Mouse (Mus musculus) testis, adult 2 months (tissue): ENCODE data around the gene Prdm15. TPM values are rescaled to one million over a fixed set of nuclear protein-coding genes. Genes with fewer than 3 reads are reported as not detected.

Experiments used
- H3K27ac ChIP-seq: fragments of 200-500 bp; 2 replicates; pipeline ENCODE4 v1.5.1; 2012; ENCODE audit warnings: low read depth, low read length; ENCODE audit not compliant: control insufficient read depth, insufficient read depth
- H3K27me3 ChIP-seq: fragments of 200-500 bp; 2 replicates; pipeline ENCODE4 v1.6.1; 2012; ENCODE audit warnings: mild to moderate bottlenecking, low read length, moderate library complexity; ENCODE audit not compliant: control insufficient read depth, insufficient read depth
- H3K36me3 ChIP-seq: fragments of 200-500 bp; 2 replicates; pipeline ENCODE4 v1.6.1; 2012; ENCODE audit warnings: mild to moderate bottlenecking, low read length; ENCODE audit not compliant: control insufficient read depth, insufficient read depth
- H3K4me1 ChIP-seq: fragments of 200-500 bp; 2 replicates; pipeline ENCODE4 v1.6.1; 2012; ENCODE audit warnings: low read length; ENCODE audit not compliant: control insufficient read depth, insufficient read depth
- H3K4me3 ChIP-seq: fragments of 200-500 bp; 2 replicates; pipeline ENCODE4 v1.5.1; 2012; ENCODE audit warnings: low read depth, mild to moderate bottlenecking, low read length, moderate library complexity, mixed read lengths; ENCODE audit not compliant: control insufficient read depth
- CTCF ChIP-seq: fragments of 200-500 bp; IDR thresholded peaks from 2 replicates; pipeline ENCODE4 v1.5.1; 2012; ENCODE audit warnings: low read depth, mild to moderate bottlenecking, inconsistent platforms, low read length, moderate library complexity; ENCODE audit not compliant: control insufficient read depth, insufficient read depth, insufficient replicate concordance
- POLR2A ChIP-seq: fragments of 200-500 bp; IDR thresholded peaks from 2 replicates; pipeline ENCODE4 v1.6.1; 2012; ENCODE audit warnings: low read depth, mild to moderate bottlenecking, inconsistent platforms, low read length, moderate library complexity; ENCODE audit not compliant: control insufficient read depth
- polyA plus RNA-seq: library from polyadenylated mRNA; depleted of rRNA; stranded (reverse); fragments of >200 nt; gene quantifications from 2 replicates; pipeline ENCODE4 v1.2.3, GENCODE M21; 2012

Prdm15 gene
- polyA plus RNA-seq, 1 experiment: 5.0 TPM

GRCm38 (mm10) chr16:97848832-97849231, 2.8 kb downstream of the Prdm15 start:
- Histone ChIP-seq H3K27ac (0 out of 2 replicates have a peak overlapping the region, but pooled peaks have one; percentile 15), H3K36me3 (no peaks in the 10 kb centered on the region), H3K4me1 (peaks cover 3% of the 10 kb centered on the region), H3K27me3 (no peaks in the 10 kb centered on the region), H3K4me3 (peak overlapping the region; percentile 54)
- no peak for TF ChIP-seq POLR2A
- no peak for TF ChIP-seq CTCF

- TF ChIP-seq CTCF (no peak), POLR2A (no peak)
- no peaks in the 10 kb centered on the region for H3K27me3 ChIP-seq
- no peaks in the 10 kb centered on the region for H3K36me3 ChIP-seq
- no peak overlapping the region for H3K27ac ChIP-seq
- no peak overlapping the region for H3K4me3 ChIP-seq
- H3K4me1 ChIP-seq: no peaks in the 10 kb centered on the region; the same call in 1 of the 2 replicates
Measured at GRCm38 (mm10) chr16:97844967-97845937, 6.4 kb downstream of the Prdm15 start.

- TF ChIP-seq CTCF (no peak), POLR2A (no peak)
- no peaks in the 10 kb centered on the region for H3K27me3 ChIP-seq
- no peaks in the 10 kb centered on the region for H3K4me1 ChIP-seq
- H3K27ac ChIP-seq: no peak overlapping the region
- H3K36me3 ChIP-seq: no peaks in the 10 kb centered on the region
- no peak overlapping the region for H3K4me3 ChIP-seq
Measured at GRCm38 (mm10) chr16:97832154-97832553, 19.5 kb downstream of the Prdm15 start.

- no peak for TF ChIP-seq CTCF
- TF ChIP-seq POLR2A: no peak
- Histone ChIP-seq H3K36me3 (no peaks in the 10 kb centered on the region), H3K4me1 (0 out of 2 replicates have a peak, but pooled peaks cover 2% of the 10 kb centered on the region), H3K27me3 (no peaks in the 10 kb centered on the region), H3K4me3 (no peak overlapping the region), H3K27ac (no peak overlapping the region)
Measured at GRCm38 (mm10) chr16:97828207-97828606, 23.4 kb downstream of the Prdm15 start.

- Histone ChIP-seq H3K27ac (no peak overlapping the region), H3K27me3 (no peaks in the 10 kb centered on the region), H3K36me3 (no peaks in the 10 kb centered on the region), H3K4me3 (no peak overlapping the region), H3K4me1 (0 out of 2 replicates have a peak, but pooled peaks cover 2% of the 10 kb centered on the region)
- TF ChIP-seq CTCF: no peak
- TF ChIP-seq POLR2A: no peak
Measured at GRCm38 (mm10) chr16:97823311-97824007, 28.2 kb downstream of the Prdm15 start.

GRCm38 (mm10) chr16:97819532-97819931, 32.1 kb downstream of the Prdm15 start:
- Histone ChIP-seq H3K36me3 (no peaks in the 10 kb centered on the region; the same call in 1 of the 2 replicates), H3K4me3 (no peak overlapping the region), H3K4me1 (no peaks in the 10 kb centered on the region), H3K27ac (no peak overlapping the region), H3K27me3 (no peaks in the 10 kb centered on the region)
- no peak for TF ChIP-seq CTCF
- TF ChIP-seq POLR2A: no peak

- H3K27me3 ChIP-seq: no peaks in the 10 kb centered on the region
- H3K4me1 ChIP-seq: no peaks in the 10 kb centered on the region
- no peak overlapping the region for H3K4me3 ChIP-seq
- no peak overlapping the region for H3K27ac ChIP-seq
- no peaks in the 10 kb centered on the region; the same call in 1 of the 2 replicates for H3K36me3 ChIP-seq
- TF ChIP-seq POLR2A (no peak), CTCF (no peak)
Measured at GRCm38 (mm10) chr16:97817414-97817813, 34.2 kb downstream of the Prdm15 start.
